Mouse (Mus musculus): ENCODE results near the gene Zfp748.

Gene Zfp748

GRCm38 (mm10) chr13:67553730-67554129 lies at the start of gene Zfp748:
Gene Zfp748, minus strand, starts transcription at chr13:67553830.
- DNase-seq = no peak

GRCm38 (mm10) chr13:67572591-67573189 lies 19.1 kb upstream of the Zfp748 start:
- DNase-seq = no peak

- DNase-seq = peak; percentile 91
Observed at GRCm38 (mm10) chr13:67552505-67553346, 904 bp downstream of the Zfp748 start.

- DNase-seq = no peak
Observed at GRCm38 (mm10) chr13:67545941-67546340, 7.7 kb downstream of the Zfp748 start.

GRCm38 (mm10) chr13:67527049-67527730 lies 26.4 kb downstream of the Zfp748 start:
- DNase-seq = no peak

- DNase-seq = peak; percentile 95
Observed at GRCm38 (mm10) chr13:67525753-67526410, 27.7 kb downstream of the Zfp748 start, which contains the start of the genes Gm26965 and Zfp87. Gene Gm26965, minus strand, starts transcription at chr13:67526151. Gene Zfp87, minus strand, starts transcription at chr13:67526177.

GRCm38 (mm10) chr13:67500908-67501307 lies 52.7 kb downstream of the Zfp748 start:
- no peak for DNase-seq

GRCm38 (mm10) chr13:67500084-67500719 lies 53.4 kb downstream of the Zfp748 start, which contains the start of gene Zfp58:
Gene Zfp58, minus strand, starts transcription at chr13:67500555.
- DNase-seq = peak; percentile 91

GRCm38 (mm10) chr13:67495631-67496030 lies 58.0 kb downstream of the Zfp748 start:
- no peak for DNase-seq
